In genomic region chr8:120437666-120438395, GRCm38 (mm10) we compare ENCODE assay signal across 8 mouse cellular contexts.
A peak's percentile ranks its signal among the peaks of the same experiment; 100 is the strongest.
DNase-seq lines count a peak whose midpoint lies in the region; ATAC-seq lines count a peak whose summit lies in the region.

No protein-coding gene starts in this region.

- ATAC-seq in frontal cortex, adult (ENCODE audit: low TSS enrichment) = peak; percentile 70
- ATAC-seq in forebrain, embryonic 14.5 days = no peak; the same call in 1 of the 2 replicates
- no peak for ATAC-seq in intestine, embryonic 15.5 days

- no peaks in the 10 kb centered on the region for H3K36me3 ChIP-seq in forebrain, embryonic 14.5 days (ENCODE audit: control insufficient read depth, insufficient read depth, low read length)
- H3K36me3 ChIP-seq in intestine, embryonic 15.5 days = no peaks in the 10 kb centered on the region

- no peaks in the 10 kb centered on the region for H3K27me3 ChIP-seq in forebrain, embryonic 14.5 days (replicated peaks; ENCODE audit: control insufficient read depth, insufficient read depth, low read length)
- no peaks in the 10 kb centered on the region for H3K27me3 ChIP-seq in intestine, embryonic 15.5 days (replicated peaks)

- DNase-seq in frontal cortex, postnatal 14 days (ENCODE audit: low spot score in 2 of 2) = no peak
- peak; percentile 52 for DNase-seq in lung, postnatal 36 days
- no peak for DNase-seq in lung, postnatal 25 days (ENCODE audit: low spot score)
- peak; percentile 62 for DNase-seq in forebrain, embryonic 14.5 days (ENCODE audit: low spot score)
- peak; percentile 53 for DNase-seq in left cerebral cortex, postnatal 4 days
- peak; percentile 67 for DNase-seq in telencephalon, adult 2 months (ENCODE audit: low read depth, low spot score)

- peaks cover 67% of the 10 kb centered on the region for H3K4me1 ChIP-seq in forebrain, embryonic 14.5 days (ENCODE audit: control insufficient read depth, insufficient read depth, low read length)
- peaks cover 55% of the 10 kb centered on the region for H3K4me1 ChIP-seq in intestine, embryonic 15.5 days (replicated peaks)

- no peak overlapping the region for H3K4me2 ChIP-seq in forebrain, embryonic 14.5 days (ENCODE audit: low read length)
- H3K4me2 ChIP-seq in intestine, embryonic 15.5 days (replicated peaks) = no peak overlapping the region

- H3K9me3 ChIP-seq in forebrain, embryonic 14.5 days (replicated peaks; ENCODE audit: control insufficient read depth, low read length) = peaks cover 3% of the 10 kb centered on the region; the same call in 1 of the 2 replicates
- H3K9me3 ChIP-seq in intestine, embryonic 15.5 days = no peaks in the 10 kb centered on the region

- 0 out of 2 replicates have a peak overlapping the region, but pooled peaks have one; percentile 32 for H3K9ac ChIP-seq in forebrain, embryonic 14.5 days (ENCODE audit: low read length)
- H3K9ac ChIP-seq in intestine, embryonic 15.5 days = no peak overlapping the region

- intact Hi-C loops in left cerebral cortex, postnatal 4 days (cut with DNase I) = no loop called here

- H3K27ac ChIP-seq in forebrain, embryonic 14.5 days (ENCODE audit: low read depth, low read length) = peak overlapping the region; percentile 74; the same call in 1 of the 2 replicates
- no peak overlapping the region for H3K27ac ChIP-seq in intestine, embryonic 15.5 days

- no peak overlapping the region for H3K4me3 ChIP-seq in forebrain, embryonic 14.5 days (ENCODE audit: low read depth, low read length)
- H3K4me3 ChIP-seq in intestine, embryonic 15.5 days (replicated peaks) = no peak overlapping the region

- WGBS in forebrain, embryonic 14.5 days = 26% methylated on average over 21 of the region's 21 CpGs
- 83% methylated on average over 21 of the region's 21 CpGs for WGBS in intestine, embryonic 15.5 days

Comparison
In these comparisons a context has a peak if more than half of its experiments do, and no peak if none do; other contexts are left out.
1. DNase-seq: peak in lung, postnatal 36 days (single experiment), forebrain, embryonic 14.5 days (single experiment), left cerebral cortex, postnatal 4 days (single experiment) and telencephalon, adult 2 months (single experiment); none in frontal cortex, postnatal 14 days (0 of 2) and lung, postnatal 25 days (single experiment).